Mouse (Mus musculus) cerebellum, adult 2 months (tissue): ENCODE results near the gene Rad51b.

ENCODE experiments used
- CTCF ChIP-seq: fragments of 200-500 bp; IDR thresholded peaks from 2 replicates; pipeline ENCODE4 v1.5.1; 2011; ENCODE audit warnings: low read depth, mild to moderate bottlenecking, control low read depth, low read length, moderate library complexity, borderline replicate concordance; ENCODE audit not compliant: insufficient read depth
- POLR2A ChIP-seq: fragments of 200-500 bp; IDR thresholded peaks from 2 replicates; pipeline ENCODE4 v1.6.1; 2011; ENCODE audit warnings: low read length, control low read depth, borderline replicate concordance; ENCODE audit not compliant: insufficient read depth

- TF ChIP-seq CTCF (no peak), POLR2A (no peak)
Observed at GRCm38 (mm10) chr12:79804776-79805524, 507.9 kb downstream of the Rad51b start.
